Mouse (Mus musculus) hindbrain, embryonic 14.5 days (tissue): ENCODE measurements around the gene Dcps. TPM values are rescaled to one million over a fixed set of nuclear protein-coding genes. Genes with fewer than 3 reads are reported as not detected.

Experiments used
- ATAC-seq: fragments of 200-750 bp; cut with Nextera tagmentation; 2 replicates; pipeline ENCODE4 v1.8.0; 2017; ENCODE audit warnings: moderate number of reproducible peaks, mild to moderate bottlenecking, moderate TSS enrichment, moderate library complexity; ENCODE audit not compliant: low FRiP score
- DNase-seq: peaks from one replicate; pipeline ENCODE4 v3.0.0-alpha.2; 2015; ENCODE audit warnings: low spot score
- H3K27ac ChIP-seq: fragments of 300-500 bp; sonication (generic); 2 replicates; pipeline ENCODE4 v1.5.1; 2014; ENCODE audit warnings: mild to moderate bottlenecking, moderate library complexity
- H3K27me3 ChIP-seq: fragments of 300-500 bp; sonication (generic); 2 replicates; pipeline ENCODE4 v1.6.1; 2014; ENCODE audit warnings: mild to moderate bottlenecking, low read length, mixed read lengths; ENCODE audit not compliant: control insufficient read depth, insufficient read depth
- H3K36me3 ChIP-seq: fragments of 300-500 bp; sonication (generic); replicated peaks from 2 replicates; pipeline ENCODE4 v1.6.1; 2014; ENCODE audit not compliant: control insufficient read depth, insufficient read depth
- H3K4me1 ChIP-seq: fragments of 300-500 bp; sonication (generic); replicated peaks from 2 replicates; pipeline ENCODE4 v1.6.1; 2014; ENCODE audit warnings: antibody characterized with exemption, low read length, mixed read lengths; ENCODE audit not compliant: control insufficient read depth, insufficient read depth
- H3K4me2 ChIP-seq: fragments of 300-500 bp; sonication (generic); replicated peaks from 2 replicates; pipeline ENCODE4 v1.6.1; 2014; ENCODE audit warnings: mild to moderate bottlenecking, moderate library complexity
- H3K4me3 ChIP-seq: fragments of 300-500 bp; sonication (generic); replicated peaks from 2 replicates; pipeline ENCODE4 v1.5.1; 2014; ENCODE audit warnings: mild to moderate bottlenecking, low read length
- H3K9ac ChIP-seq: fragments of 300-500 bp; sonication (generic); 2 replicates; pipeline ENCODE4 v1.6.1; 2014
- H3K9me3 ChIP-seq: fragments of 300-500 bp; sonication (generic); 2 replicates; pipeline ENCODE4 v1.6.1; 2016; ENCODE audit warnings: low read length; ENCODE audit not compliant: control insufficient read depth
- WGBS: fragments of 180-500 bp; shearing (Covaris S2); extraction: QIAGEN DNeasy Blood & Tissue Kit; methylation state at CpG from one replicate; pipeline ENCODE4 v1.1.7; 2014; 5-methylcytosine and 5-hydroxymethylcytosine counted together
- polyA plus RNA-seq: library from polyadenylated mRNA; unstranded; fragments of >200 nt; fragmentation: Nextera tagmentation; extraction: Ambion mirVana; gene quantifications from 2 replicates; pipeline ENCODE4 v1.2.1, GENCODE M21; 2014

The Dcps gene
- polyA plus RNA-seq, 1 experiment from 2014 or later: 71.6 TPM

DNA sequence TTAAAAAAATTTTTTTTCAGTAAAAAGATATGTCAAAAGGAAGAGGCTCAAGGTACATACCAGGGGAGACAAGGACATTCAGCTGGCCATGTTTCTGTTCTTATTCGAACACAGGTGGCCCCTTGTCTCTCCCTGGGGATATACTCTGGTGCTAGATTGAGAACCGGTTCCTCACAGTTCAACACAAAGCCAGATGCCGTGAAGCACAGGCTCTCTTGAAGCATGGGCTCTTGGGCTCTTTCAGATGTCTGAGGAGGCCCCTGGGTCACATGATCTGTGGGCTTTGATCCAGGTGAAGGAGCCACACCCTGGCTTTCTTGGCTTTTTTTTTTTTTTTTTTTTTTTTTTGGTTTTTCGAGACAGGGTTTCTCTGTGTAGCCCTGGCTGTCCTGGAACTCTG is 10.6 kb upstream of the Dcps start:
- 83% methylated on average over 3 of the region's 4 CpGs for WGBS
- H3K9me3 ChIP-seq: no peaks in the 10 kb centered on the region
- H3K4me1 ChIP-seq: no peaks in the 10 kb centered on the region
- H3K4me3 ChIP-seq: no peak overlapping the region
- H3K9ac ChIP-seq: no peak overlapping the region
- H3K27me3 ChIP-seq: no peaks in the 10 kb centered on the region
- H3K4me2 ChIP-seq: no peak overlapping the region
- no peak for ATAC-seq
- H3K36me3 ChIP-seq: 0 out of 2 replicates have a peak, but pooled peaks cover 3% of the 10 kb centered on the region
- DNase-seq: no peak
- H3K27ac ChIP-seq: no peak overlapping the region

- no peak for ATAC-seq
- no peak overlapping the region for H3K4me2 ChIP-seq
- H3K27ac ChIP-seq: no peak overlapping the region
- H3K4me3 ChIP-seq: no peak overlapping the region
- no peaks in the 10 kb centered on the region for H3K27me3 ChIP-seq
- no peak for DNase-seq
- H3K9me3 ChIP-seq: no peaks in the 10 kb centered on the region
- 76% methylated on average over 5 of the region's 5 CpGs for WGBS
- no peaks in the 10 kb centered on the region for H3K4me1 ChIP-seq
- H3K9ac ChIP-seq: no peak overlapping the region
- no peaks in the 10 kb centered on the region for H3K36me3 ChIP-seq
Observed at GRCm38 (mm10) chr9:35183359-35183758, 7.5 kb upstream of the Dcps start.

- DNase-seq: no peak
- 80% methylated on average over 2 of the region's 2 CpGs for WGBS
- ATAC-seq: no peak
- Histone ChIP-seq H3K27me3 (no peaks in the 10 kb centered on the region), H3K27ac (no peak overlapping the region), H3K4me3 (no peak overlapping the region), H3K36me3 (no peaks in the 10 kb centered on the region), H3K4me1 (no peaks in the 10 kb centered on the region), H3K4me2 (no peak overlapping the region), H3K9ac (no peak overlapping the region), H3K9me3 (no peaks in the 10 kb centered on the region)
Observed at GRCm38 (mm10) chr9:35182832-35183231, 7.0 kb upstream of the Dcps start.

DNA sequence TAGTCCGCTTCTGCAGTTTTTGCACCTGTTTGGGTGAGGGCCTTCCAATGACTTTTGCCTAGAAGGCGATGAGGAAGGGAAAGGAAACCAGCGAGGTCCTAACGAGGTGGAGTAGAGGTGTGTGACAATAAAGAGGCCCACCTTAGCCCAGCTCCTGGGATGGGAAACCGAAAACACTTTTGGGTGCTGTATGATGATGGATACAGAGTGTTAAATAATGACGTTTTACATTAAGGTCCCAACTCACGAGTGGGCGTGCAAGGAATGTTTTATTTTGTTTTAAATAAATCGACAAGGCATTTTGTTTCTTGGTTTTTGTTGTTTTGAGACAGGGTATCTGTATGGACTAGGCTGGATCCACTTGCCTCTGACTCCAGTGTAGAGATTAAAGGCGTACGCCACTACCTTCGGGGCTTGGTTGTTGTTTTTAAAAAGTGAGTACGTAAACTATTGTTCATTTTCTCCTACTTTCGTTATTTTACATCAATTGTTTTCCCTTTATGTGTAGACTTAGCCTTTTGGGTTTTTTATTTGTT is 331 bp upstream of the Dcps start:
- Histone ChIP-seq H3K4me2 (peak overlapping the region; percentile 91), H3K4me1 (peaks cover 10% of the 10 kb centered on the region), H3K36me3 (no peaks in the 10 kb centered on the region), H3K9ac (peak overlapping the region; percentile 67), H3K27me3 (no peaks in the 10 kb centered on the region), H3K9me3 (no peaks in the 10 kb centered on the region), H3K4me3 (peak overlapping the region; percentile 69), H3K27ac (peak overlapping the region; percentile 93)
- DNase-seq (no peak), ATAC-seq (peak; percentile 21; the same call in 1 of the 2 replicates)
- 45% methylated on average over 14 of the region's 14 CpGs for WGBS

DNA sequence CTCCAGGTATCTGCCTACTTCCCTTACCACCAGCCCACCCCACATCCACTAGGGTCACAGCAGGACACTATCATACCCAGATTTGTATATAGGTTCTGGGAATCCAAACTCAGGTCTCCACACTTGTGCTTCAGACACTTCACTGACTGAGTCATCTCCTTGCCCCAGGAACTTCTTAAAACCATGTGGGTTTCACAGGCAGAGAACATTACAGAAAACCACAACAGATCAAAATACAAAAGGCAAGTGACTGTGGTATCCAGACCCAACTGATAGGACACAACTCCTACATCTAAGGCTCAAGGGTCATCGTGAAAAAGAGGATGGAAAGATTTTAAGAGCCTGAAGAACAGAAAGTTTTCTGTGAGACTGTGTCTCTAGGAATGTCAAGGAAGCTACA is 2.5 kb downstream of the Dcps start:
- no peaks in the 10 kb centered on the region for H3K27me3 ChIP-seq
- no peaks in the 10 kb centered on the region for H3K9me3 ChIP-seq
- H3K27ac ChIP-seq: no peak overlapping the region
- 97% methylated on average over 1 of the region's 1 CpGs for WGBS
- no peak overlapping the region for H3K4me2 ChIP-seq
- no peak overlapping the region for H3K9ac ChIP-seq
- DNase-seq (no peak), ATAC-seq (no peak)
- peaks cover 16% of the 10 kb centered on the region; the same call in 1 of the 2 replicates for H3K36me3 ChIP-seq
- H3K4me3 ChIP-seq: no peak overlapping the region
- H3K4me1 ChIP-seq: peaks cover 10% of the 10 kb centered on the region

DNA sequence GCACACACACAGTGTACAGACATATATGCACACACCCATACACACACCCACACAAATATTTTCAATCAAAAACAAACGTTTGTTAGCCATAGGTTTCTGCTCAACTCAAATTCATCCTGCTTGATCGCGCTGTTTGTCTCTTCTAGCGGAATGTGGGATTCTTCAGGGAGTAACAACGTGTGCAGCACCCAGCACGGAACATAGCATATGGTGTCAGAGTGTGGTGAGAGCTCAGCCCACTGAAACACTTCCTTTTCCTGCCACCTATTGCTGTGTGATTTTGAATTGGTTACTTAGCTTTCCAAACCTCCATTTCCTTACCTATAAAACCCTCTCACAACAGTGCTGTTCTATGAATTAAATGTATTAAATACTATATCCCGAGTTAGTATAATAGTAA is 5.8 kb downstream of the Dcps start:
- Histone ChIP-seq H3K27ac (no peak overlapping the region), H3K4me1 (peaks cover 8% of the 10 kb centered on the region), H3K9ac (no peak overlapping the region), H3K4me2 (no peak overlapping the region), H3K36me3 (peaks cover 16% of the 10 kb centered on the region; the same call in 1 of the 2 replicates), H3K27me3 (no peaks in the 10 kb centered on the region), H3K4me3 (no peak overlapping the region), H3K9me3 (no peaks in the 10 kb centered on the region)
- DNase-seq (no peak), ATAC-seq (no peak)
- WGBS: 94% methylated on average over 7 of the region's 7 CpGs

- 19% methylated on average over 9 of the region's 9 CpGs for WGBS
- H3K27ac ChIP-seq: no peak overlapping the region
- no peaks in the 10 kb centered on the region for H3K4me1 ChIP-seq
- no peaks in the 10 kb centered on the region for H3K27me3 ChIP-seq
- H3K9ac ChIP-seq: no peak overlapping the region
- H3K36me3 ChIP-seq: peaks cover 22% of the 10 kb centered on the region
- H3K4me2 ChIP-seq: no peak overlapping the region
- DNase-seq: no peak
- no peak overlapping the region for H3K4me3 ChIP-seq
- peak; percentile 52; the same call in 1 of the 2 replicates for ATAC-seq
- no peaks in the 10 kb centered on the region for H3K9me3 ChIP-seq
Observed at GRCm38 (mm10) chr9:35166798-35167635, 8.8 kb downstream of the Dcps start.

DNA sequence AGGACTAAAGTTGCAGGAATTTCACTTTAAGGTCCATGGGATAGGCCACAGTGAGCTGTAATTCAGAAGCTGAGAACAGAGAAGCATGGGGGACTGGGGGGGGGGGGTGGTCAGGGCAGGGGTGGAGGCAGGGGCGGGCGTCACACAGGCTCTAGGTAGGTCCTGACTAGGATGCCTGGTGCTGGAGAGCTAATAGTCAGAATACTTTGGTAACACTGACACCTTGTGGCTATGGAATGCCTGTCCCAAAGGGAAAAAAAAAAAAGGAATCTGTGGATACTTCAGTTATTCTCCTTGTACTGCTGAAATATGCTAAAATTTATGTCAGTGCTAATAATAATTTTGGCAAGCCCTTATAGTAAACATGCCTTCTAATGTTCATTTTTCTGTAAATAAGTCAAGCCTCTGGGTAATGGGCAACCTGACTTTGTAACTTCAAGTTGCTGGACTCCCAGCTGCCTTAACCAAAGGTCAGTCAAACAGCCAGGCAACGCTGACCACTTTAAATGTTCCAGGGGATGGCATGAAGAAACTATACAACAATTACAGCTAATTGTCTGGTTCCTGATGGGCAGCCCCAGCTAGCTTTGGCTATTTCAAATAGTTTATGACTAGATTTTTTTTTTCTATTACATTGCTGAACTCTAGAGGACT is 9.6 kb downstream of the Dcps start:
- DNase-seq (peak; percentile 72), ATAC-seq (peak; percentile 72; the same call in 1 of the 2 replicates)
- H3K36me3 ChIP-seq: peaks cover 22% of the 10 kb centered on the region
- H3K9me3 ChIP-seq: no peaks in the 10 kb centered on the region
- H3K27me3 ChIP-seq: no peaks in the 10 kb centered on the region
- H3K9ac ChIP-seq: no peak overlapping the region
- no peaks in the 10 kb centered on the region for H3K4me1 ChIP-seq
- 24% methylated on average over 3 of the region's 3 CpGs for WGBS
- H3K4me3 ChIP-seq: no peak overlapping the region
- H3K27ac ChIP-seq: no peak overlapping the region
- no peak overlapping the region for H3K4me2 ChIP-seq

GRCm38 (mm10) chr9:35164142-35164874 is 11.6 kb downstream of the Dcps start:
- no peak overlapping the region for H3K4me3 ChIP-seq
- no peaks in the 10 kb centered on the region for H3K27me3 ChIP-seq
- ATAC-seq: no peak
- WGBS: 82% methylated on average over 5 of the region's 5 CpGs
- H3K4me1 ChIP-seq: no peaks in the 10 kb centered on the region
- no peak overlapping the region for H3K9ac ChIP-seq
- H3K27ac ChIP-seq: no peak overlapping the region
- H3K9me3 ChIP-seq: no peaks in the 10 kb centered on the region
- no peak for DNase-seq
- H3K4me2 ChIP-seq: no peak overlapping the region
- H3K36me3 ChIP-seq: peaks cover 6% of the 10 kb centered on the region
